Mouse (Mus musculus) activated CD4-positive, CD25-positive, alpha-beta regulatory T cell, adult 4 months (primary cell): ENCODE measurements at regions not wholly inside any gene's neighbourhood (a gene's known extent, or its start where the extent isn't known, plus 50 kb on each side); places are given as distances from the start of the nearest gene placed in this dataset.

Source experiments
- ATAC-seq: one replicate; pipeline ENCODE4 v1.8.0; 2017

GRCm38 (mm10) chr8:102845362-102845761, 59.9 kb upstream of the Cdh11 start:
- ATAC-seq, result no peak

GRCm38 (mm10) chr8:102860021-102860420, 74.6 kb upstream of the Cdh11 start:
- ATAC-seq, result no peak

- no peak for ATAC-seq
These were observed 114.1 kb upstream of the Cdh11 start for GRCm38 (mm10) chr8:102899525-102899924.

- no peak for ATAC-seq
These were observed 115.2 kb upstream of the Cdh11 start for GRCm38 (mm10) chr8:102900662-102901061.

DNA sequence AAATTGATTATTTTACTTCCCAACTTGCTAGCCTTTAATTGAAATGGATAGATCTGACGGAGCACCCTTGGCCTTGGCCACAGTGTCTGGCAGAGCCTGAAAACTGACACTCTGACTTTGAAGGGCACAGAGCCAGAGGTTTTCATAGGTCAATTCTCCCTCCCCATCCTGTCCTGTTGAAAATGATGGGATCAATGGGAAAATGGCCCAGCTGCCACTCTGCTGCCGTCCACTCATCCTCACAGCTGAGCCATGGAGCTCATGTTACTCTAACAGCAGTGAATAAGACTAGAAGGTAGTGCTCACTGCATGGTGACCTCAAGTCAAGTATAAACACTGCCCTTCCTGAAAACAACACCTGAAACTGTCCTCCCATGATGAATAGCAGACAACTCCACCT, 122.0 kb upstream of the Cdh11 start:
- no peak for ATAC-seq

DNA sequence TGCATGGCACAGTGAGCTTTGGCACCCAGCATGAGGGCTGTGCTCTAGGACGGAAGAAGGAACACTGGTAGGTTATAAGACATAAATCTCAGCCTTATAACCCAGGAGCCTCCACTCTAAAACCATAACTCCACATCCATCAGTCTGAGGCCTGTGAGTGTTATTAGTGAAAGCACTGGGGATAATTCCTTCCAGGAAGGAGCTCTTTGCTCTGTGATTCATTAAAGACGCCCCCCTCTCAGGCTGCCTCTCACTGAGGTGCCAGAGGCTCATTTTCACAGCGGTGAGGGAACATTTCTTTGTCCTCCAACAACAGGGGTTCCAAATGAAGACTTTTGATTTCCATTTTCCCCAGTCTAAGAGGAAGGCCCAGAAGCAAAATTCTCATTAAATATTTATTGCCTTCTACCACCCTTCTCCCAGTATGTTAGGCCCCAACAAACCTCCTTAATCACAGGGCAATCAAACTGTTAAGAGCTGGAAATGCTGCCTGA, 145.9 kb upstream of the Cdh11 start:
- no peak for ATAC-seq

DNA sequence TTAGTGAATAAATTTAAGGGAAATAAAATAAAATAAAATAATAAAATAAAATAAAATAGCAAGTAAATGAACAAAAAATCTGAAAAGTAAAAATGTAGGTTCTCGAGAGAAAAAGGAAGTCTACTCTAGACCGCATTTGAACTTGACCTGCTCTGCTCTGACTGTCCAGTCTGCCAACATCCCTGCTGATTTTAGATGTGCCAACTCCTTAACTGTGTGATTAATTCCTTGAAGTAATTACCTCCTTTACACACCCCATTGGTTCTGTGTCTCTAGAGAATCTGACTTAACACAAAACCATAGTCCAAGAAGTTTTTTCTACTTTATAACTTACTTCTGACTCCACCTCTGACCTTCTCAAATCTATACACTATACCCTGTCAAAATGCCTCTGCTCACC, 153.3 kb upstream of the Cdh11 start:
- no peak for ATAC-seq

GRCm38 (mm10) chr8:102945546-102945945, 160.1 kb upstream of the Cdh11 start:
- ATAC-seq, result no peak

- ATAC-seq, result no peak
These were observed 192.7 kb upstream of the Cdh11 start for GRCm38 (mm10) chr8:102978161-102978581.

GRCm38 (mm10) chr8:102983220-102983909, 197.9 kb upstream of the Cdh11 start:
- ATAC-seq, result no peak

DNA sequence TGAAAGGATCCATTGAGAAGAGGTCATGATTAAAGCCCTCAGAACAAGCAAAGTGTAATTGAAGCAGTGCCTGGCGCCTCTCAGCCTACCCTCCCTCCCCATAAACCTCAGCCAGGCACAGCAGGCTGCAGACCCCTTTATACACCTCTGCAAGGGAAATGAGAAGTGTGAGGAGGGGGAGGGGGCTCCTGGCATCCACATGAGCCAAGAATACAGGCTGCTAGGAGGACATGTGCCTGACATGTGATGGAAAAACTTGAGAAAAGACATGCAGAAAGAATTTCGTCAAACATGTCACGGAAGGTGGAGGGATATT, 198.4 kb upstream of the Cdh11 start:
- no peak for ATAC-seq

- no peak for ATAC-seq
These were observed 222.0 kb upstream of the Cdh11 start for GRCm38 (mm10) chr8:103007284-103007984.

GRCm38 (mm10) chr8:103019121-103019520, 233.7 kb upstream of the Cdh11 start:
- no peak for ATAC-seq

DNA sequence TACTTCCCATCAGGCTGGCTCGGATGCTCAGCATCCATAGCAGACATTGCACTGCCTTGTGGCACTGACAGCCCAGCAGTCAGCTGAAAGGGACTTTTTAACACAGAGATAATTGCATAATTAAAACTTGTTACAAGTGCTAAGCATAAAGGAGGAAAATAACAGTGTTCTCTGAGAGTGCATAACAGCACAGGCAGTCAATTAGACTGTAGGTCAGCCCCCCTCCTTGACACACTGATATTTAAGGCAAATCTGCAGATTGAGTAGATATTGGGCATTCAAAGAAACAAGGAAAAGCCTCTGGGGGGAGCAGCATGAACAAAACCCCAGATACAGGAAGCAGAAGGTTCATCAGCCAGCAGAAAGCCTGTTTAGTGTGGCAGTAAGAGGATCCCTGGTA, 237.8 kb upstream of the Cdh11 start:
- ATAC-seq, result no peak

- no peak for ATAC-seq
These were observed 246.3 kb upstream of the Cdh11 start for GRCm38 (mm10) chr8:103031708-103032107.

DNA sequence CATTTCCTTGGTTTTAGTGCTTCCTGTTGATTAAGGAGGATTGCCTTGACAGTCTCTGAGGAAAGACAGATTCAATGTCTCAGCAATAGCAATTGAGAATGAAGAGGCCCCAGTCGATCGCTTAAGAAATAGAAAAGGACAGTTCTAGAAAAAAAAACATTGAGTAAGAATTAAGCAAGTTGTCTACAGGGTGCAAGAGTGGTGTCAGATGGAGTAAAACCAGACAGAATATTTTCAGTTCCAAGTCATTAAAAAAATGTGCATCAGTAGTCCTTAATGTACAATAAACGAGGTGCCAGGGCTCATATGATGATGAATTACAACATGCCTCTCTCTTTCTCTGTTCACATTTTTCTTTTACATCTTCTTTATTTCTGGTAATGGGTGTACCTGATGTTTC, 248.5 kb upstream of the Cdh11 start:
- ATAC-seq, result no peak

- ATAC-seq, result no peak
These were observed 286.7 kb upstream of the Cdh11 start for GRCm38 (mm10) chr8:103072079-103072635.

DNA sequence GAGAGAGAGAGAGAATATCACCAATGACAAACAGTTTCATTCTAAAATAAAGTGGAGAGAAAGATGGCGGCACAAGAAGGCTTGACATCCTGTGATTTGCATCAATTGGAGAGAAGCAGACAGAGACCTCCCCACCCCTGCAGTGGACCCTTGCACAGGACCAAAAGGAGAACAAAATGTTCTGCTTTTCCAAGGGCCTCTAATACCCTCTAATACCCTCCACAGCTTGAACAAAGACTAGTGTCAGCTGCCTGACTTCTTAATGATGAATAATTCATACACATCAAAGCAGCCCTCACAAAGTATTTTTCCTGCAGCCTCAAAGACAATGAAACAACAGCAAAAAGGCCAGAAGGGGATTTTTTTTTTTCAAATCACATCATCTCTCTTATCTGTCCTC, 287.2 kb upstream of the Cdh11 start:
- ATAC-seq, result no peak

- no peak for ATAC-seq
These were observed 293.1 kb upstream of the Cdh11 start for GRCm38 (mm10) chr8:103078559-103078958.

DNA sequence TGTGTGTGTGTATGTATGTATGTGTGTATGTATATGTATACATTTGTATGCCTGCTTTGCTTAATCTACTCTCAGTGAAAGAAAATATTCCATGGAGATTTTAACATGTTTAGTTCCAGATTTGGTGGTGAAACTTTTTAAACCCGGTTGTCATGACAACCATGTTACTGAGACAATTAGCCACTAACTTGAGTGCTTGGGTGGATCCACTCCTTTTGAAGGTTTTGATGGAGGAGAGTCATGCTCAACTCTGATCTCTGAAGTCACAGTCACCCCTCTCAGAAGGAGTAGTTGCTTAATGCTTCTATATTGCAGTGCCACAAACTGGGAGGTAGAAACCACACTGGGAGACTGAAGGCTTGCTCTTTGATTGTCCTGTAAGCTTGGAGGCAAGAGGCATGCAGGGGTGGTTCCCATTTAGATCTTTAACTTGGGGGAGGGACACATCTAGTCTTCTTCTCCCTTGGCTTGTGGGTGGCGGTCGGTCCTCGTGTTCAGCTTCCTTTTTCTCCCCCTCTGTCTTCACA, 301.6 kb upstream of the Cdh11 start:
- ATAC-seq, result no peak

DNA sequence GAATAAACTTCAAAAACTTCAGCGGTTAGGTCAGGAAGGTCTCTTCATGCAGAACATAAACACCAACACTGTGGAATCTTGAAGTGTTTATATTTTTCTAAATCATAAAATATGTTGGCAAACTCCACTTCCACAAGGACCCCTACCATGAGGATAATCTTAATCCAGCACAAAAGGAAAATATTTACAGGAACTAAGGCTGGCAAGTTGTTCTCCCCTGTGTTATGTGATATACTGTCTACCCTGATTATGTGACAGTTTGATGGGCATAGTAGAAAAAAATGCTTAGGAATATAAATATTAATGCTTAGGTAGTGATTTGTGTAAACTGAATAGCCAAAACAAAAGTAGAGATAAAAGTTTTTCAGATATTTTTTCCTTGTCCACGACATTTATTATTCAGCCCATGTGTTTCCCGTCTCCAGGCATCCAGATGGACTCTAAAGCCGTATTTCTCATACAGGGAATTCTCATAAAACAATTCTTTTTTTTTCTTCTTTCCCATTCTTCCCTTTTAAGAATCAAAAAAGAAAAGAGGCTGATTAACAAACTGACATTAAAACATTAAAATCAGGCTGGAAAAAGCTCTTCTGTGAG, 311.2 kb upstream of the Cdh11 start:
- no peak for ATAC-seq

- no peak for ATAC-seq
These were observed 340.1 kb upstream of the Cdh11 start for GRCm38 (mm10) chr8:103125581-103125980.

DNA sequence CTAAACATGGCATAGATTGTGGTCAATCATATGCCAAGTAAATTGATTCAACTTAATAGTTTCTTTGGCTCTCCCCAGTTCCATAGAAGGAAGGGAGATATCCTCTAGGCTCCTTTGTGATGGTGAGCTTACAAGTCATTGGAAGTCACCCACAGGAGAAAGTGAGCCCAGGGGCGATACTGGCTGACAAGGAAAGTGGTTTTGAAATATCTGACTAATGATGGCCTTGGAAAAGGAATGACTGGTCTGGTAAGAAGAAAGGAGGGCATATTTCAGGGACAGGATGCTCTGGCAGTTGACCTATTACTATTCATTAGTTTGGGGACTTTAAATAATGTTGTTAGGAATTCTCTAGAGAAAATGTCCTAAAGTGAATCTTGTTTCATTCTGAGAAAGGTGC, 352.7 kb upstream of the Cdh11 start:
- ATAC-seq, result no peak

DNA sequence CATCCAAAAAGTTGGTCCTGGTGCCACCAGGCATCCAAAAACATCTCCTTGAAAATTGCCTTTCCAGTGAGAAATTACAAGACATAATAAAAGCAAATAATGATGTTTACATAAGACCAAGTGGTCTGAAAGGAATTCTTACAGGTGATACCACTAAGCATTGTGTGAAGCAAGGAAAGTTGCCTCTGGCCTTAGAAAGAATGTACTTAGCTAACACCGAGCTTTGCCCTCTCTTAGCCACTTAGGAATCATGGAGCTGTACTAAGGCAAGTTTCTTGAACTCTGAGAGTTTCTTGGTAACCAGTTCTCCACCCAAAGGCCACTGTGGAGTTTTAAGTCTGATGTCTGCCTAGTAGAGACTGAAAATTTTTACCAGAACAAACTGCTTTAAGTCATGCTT, 359.4 kb upstream of the Cdh11 start:
- ATAC-seq, result no peak
